Mouse (Mus musculus) liver, adult 2 months (tissue): ENCODE measurements around the gene Faf1. TPM values are rescaled to one million over a fixed set of nuclear protein-coding genes. Genes with fewer than 3 reads are reported as not detected.
A peak's percentile ranks its signal among the peaks of the same experiment; 100 is the strongest.

ENCODE experiments used
- DNase-seq: peaks from one replicate; pipeline ENCODE4 v3.0.0-alpha.2; 2011; ENCODE audit warnings: low read depth, low spot score; ENCODE audit errors: extremely low read depth
- H3K27ac ChIP-seq: fragments of 200-500 bp; replicated peaks from 2 replicates; pipeline ENCODE4 v1.5.1; 2012; ENCODE audit warnings: low read depth, mild to moderate bottlenecking, control low read depth, inconsistent platforms, low read length; ENCODE audit not compliant: insufficient read depth
- H3K27me3 ChIP-seq: fragments of 200-500 bp; 2 replicates; pipeline ENCODE4 v1.6.1; 2012; ENCODE audit warnings: mild to moderate bottlenecking, moderate library complexity, low read length, inconsistent platforms; ENCODE audit not compliant: control insufficient read depth, insufficient read depth
- H3K36me3 ChIP-seq: fragments of 200-500 bp; 2 replicates; pipeline ENCODE4 v1.6.1; 2012; ENCODE audit warnings: low read length, inconsistent platforms; ENCODE audit not compliant: control insufficient read depth, insufficient read depth
- H3K4me1 ChIP-seq: fragments of 200-500 bp; 2 replicates; pipeline ENCODE4 v1.6.1; 2011; ENCODE audit warnings: low read length; ENCODE audit not compliant: control insufficient read depth, insufficient read depth
- H3K4me3 ChIP-seq: fragments of 200-500 bp; 2 replicates; pipeline ENCODE4 v1.5.1; 2011; ENCODE audit warnings: low read depth, mild to moderate bottlenecking, control low read depth, low read length, moderate library complexity; ENCODE audit not compliant: insufficient read depth
- H3K79me2 ChIP-seq: fragments of 200-500 bp; 2 replicates; pipeline ENCODE4 v1.6.1; 2012; ENCODE audit warnings: inconsistent platforms, mild to moderate bottlenecking, low read length, moderate library complexity; ENCODE audit not compliant: control insufficient read depth, insufficient read depth
- H3K9ac ChIP-seq: fragments of 200-500 bp; 2 replicates; pipeline ENCODE4 v1.6.1; 2012; ENCODE audit warnings: low read depth, mild to moderate bottlenecking, control low read depth, inconsistent platforms, low read length
- CTCF ChIP-seq: fragments of 200-500 bp; IDR thresholded peaks from 2 replicates; pipeline ENCODE4 v1.5.1; 2011; ENCODE audit warnings: low read depth, low read length, control low read depth
- POLR2A ChIP-seq: fragments of 200-500 bp; IDR thresholded peaks from 2 replicates; pipeline ENCODE4 v1.6.1; 2011; ENCODE audit warnings: low read length, control low read depth; ENCODE audit not compliant: insufficient read depth; ENCODE audit errors: extremely low read depth
- WGBS: fragments of 180-500 bp; shearing (Covaris S2); methylation state at CpG from one replicate; pipeline ENCODE4 v1.1.7; 2018; 5-methylcytosine and 5-hydroxymethylcytosine counted together
- polyA plus RNA-seq: library from polyadenylated mRNA; depleted of rRNA; stranded (reverse); fragments of >200 nt; gene quantifications from 2 replicates; pipeline ENCODE4 v1.2.3, GENCODE M21; 2012
- total RNA-seq: library from RNA; depleted of rRNA; stranded (reverse); fragments of >200 nt; gene quantifications from 2 replicates; pipeline ENCODE4 v1.2.3, GENCODE M21; 2014

The Faf1 gene
- total and polyA plus RNA-seq, 2 experiments = 4.7 to 21.7 TPM

- H3K4me1 ChIP-seq = no peaks in the 10 kb centered on the region; the same call in 1 of the 2 replicates
- no peak for TF ChIP-seq CTCF
- no peak for TF ChIP-seq POLR2A
- 77% methylated on average over 3 of the region's 3 CpGs for WGBS
- no peak overlapping the region for H3K9ac ChIP-seq
- H3K27ac ChIP-seq = no peak overlapping the region
- H3K27me3 ChIP-seq = no peaks in the 10 kb centered on the region
- no peak overlapping the region for H3K4me3 ChIP-seq
- no peaks in the 10 kb centered on the region for H3K36me3 ChIP-seq
- H3K79me2 ChIP-seq = no peaks in the 10 kb centered on the region
- no peak for DNase-seq
Measured at GRCm38 (mm10) chr4:109760501-109760900, 84.1 kb downstream of the Faf1 start.

GRCm38 (mm10) chr4:109762768-109763501 is 86.5 kb downstream of the Faf1 start:
- no peaks in the 10 kb centered on the region for H3K79me2 ChIP-seq
- no peaks in the 10 kb centered on the region; the same call in 1 of the 2 replicates for H3K4me1 ChIP-seq
- no peak for DNase-seq
- WGBS = 90% methylated on average over 7 of the region's 7 CpGs
- no peak overlapping the region for H3K27ac ChIP-seq
- no peak overlapping the region for H3K9ac ChIP-seq
- H3K4me3 ChIP-seq = no peak overlapping the region
- TF ChIP-seq POLR2A = no peak
- no peak for TF ChIP-seq CTCF
- no peaks in the 10 kb centered on the region for H3K36me3 ChIP-seq
- no peaks in the 10 kb centered on the region for H3K27me3 ChIP-seq

- no peak overlapping the region; the same call in 1 of the 2 replicates for H3K27ac ChIP-seq
- H3K9ac ChIP-seq = no peak overlapping the region
- WGBS = 16% methylated on average over 1 of the region's 1 CpGs
- no peak for TF ChIP-seq POLR2A
- no peak for TF ChIP-seq CTCF
- peak; percentile 90 for DNase-seq
- no peak overlapping the region for H3K4me3 ChIP-seq
- peaks cover 5% of the 10 kb centered on the region; the same call in 1 of the 2 replicates for H3K4me1 ChIP-seq
- H3K27me3 ChIP-seq = no peaks in the 10 kb centered on the region
- H3K36me3 ChIP-seq = no peaks in the 10 kb centered on the region; the same call in 1 of the 2 replicates
- H3K79me2 ChIP-seq = no peaks in the 10 kb centered on the region
Measured at GRCm38 (mm10) chr4:109769071-109769470, 92.7 kb downstream of the Faf1 start.

- Histone ChIP-seq H3K27me3 (no peaks in the 10 kb centered on the region), H3K4me1 (no peaks in the 10 kb centered on the region), H3K79me2 (no peaks in the 10 kb centered on the region; the same call in 1 of the 2 replicates), H3K9ac (no peak overlapping the region), H3K4me3 (no peak overlapping the region), H3K27ac (no peak overlapping the region), H3K36me3 (no peaks in the 10 kb centered on the region)
- TF ChIP-seq POLR2A (no peak), CTCF (no peak)
- no peak for DNase-seq
- 97% methylated on average over 4 of the region's 4 CpGs for WGBS
Measured at GRCm38 (mm10) chr4:109782577-109783114, 106.3 kb downstream of the Faf1 start.

- no peak overlapping the region for H3K4me3 ChIP-seq
- TF ChIP-seq CTCF (no peak), POLR2A (no peak)
- no peak overlapping the region for H3K9ac ChIP-seq
- no peaks in the 10 kb centered on the region for H3K4me1 ChIP-seq
- DNase-seq = no peak
- H3K27ac ChIP-seq = no peak overlapping the region
- no peaks in the 10 kb centered on the region for H3K36me3 ChIP-seq
- no peaks in the 10 kb centered on the region for H3K79me2 ChIP-seq
- 80% methylated on average over 4 of the region's 4 CpGs for WGBS
- H3K27me3 ChIP-seq = no peaks in the 10 kb centered on the region
Measured at GRCm38 (mm10) chr4:109789347-109790001, 113.1 kb downstream of the Faf1 start.
